ENCODE assay signal across 13 mouse cellular contexts in the genomic region with DNA sequence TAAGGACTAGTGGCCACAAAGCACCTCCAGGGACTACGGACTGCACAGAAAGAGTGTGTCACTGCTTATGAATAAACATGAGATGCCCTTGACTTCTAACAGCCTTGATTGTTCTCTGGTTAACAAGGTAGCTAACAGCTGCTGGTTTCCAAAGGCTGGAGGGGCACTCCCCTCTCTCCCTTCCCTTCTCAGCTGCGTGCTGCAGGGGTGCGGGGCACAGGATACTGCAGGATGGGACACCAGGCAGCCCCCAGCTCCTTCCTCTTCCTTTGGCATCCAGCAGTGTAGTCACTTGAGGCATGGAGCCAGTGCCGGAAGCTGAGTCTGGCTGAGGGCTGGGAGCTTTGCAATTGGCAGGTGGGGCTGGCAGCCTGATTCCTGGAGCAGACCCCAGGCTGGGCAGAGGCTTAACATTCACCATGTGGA.
DNase-seq lines count a peak whose midpoint lies in the region; ATAC-seq lines count a peak whose summit lies in the region.
"Had no signal": no experiment of that assay in that cellular context is flagged by ENCODE, and none has a peak within 500 bp of the region (broad histone marks: within the 10 kb centered on the region; RNA-seq: fewer than 3 reads in every experiment).

No protein-coding gene starts in this region.

- no peak overlapping the region for H3K4me2 ChIP-seq in hindbrain, embryonic 11.5 days (replicated peaks; ENCODE audit: low read depth, low read length)
- H3K4me2 ChIP-seq in midbrain, embryonic 16.5 days (ENCODE audit: low read length), result no peak overlapping the region
- H3K4me2 ChIP-seq: embryonic facial prominence, embryonic 12.5 days had no signal

- H3K9me3 ChIP-seq in hindbrain, embryonic 11.5 days (ENCODE audit: control insufficient read depth, low read length), result no peaks in the 10 kb centered on the region
- no peaks in the 10 kb centered on the region for H3K9me3 ChIP-seq in midbrain, embryonic 16.5 days (replicated peaks; ENCODE audit: control insufficient read depth, low read length, poor library complexity, severe bottlenecking)
- H3K9me3 ChIP-seq: embryonic facial prominence, embryonic 12.5 days had no signal

- H3K36me3 ChIP-seq in hindbrain, embryonic 11.5 days (ENCODE audit: control insufficient read depth, insufficient read depth, low read length), result no peaks in the 10 kb centered on the region
- H3K36me3 ChIP-seq in midbrain, embryonic 16.5 days (ENCODE audit: control insufficient read depth, insufficient read depth, low read length), result no peaks in the 10 kb centered on the region
- H3K36me3 ChIP-seq: embryonic facial prominence, embryonic 12.5 days had no signal

- H3K4me3 ChIP-seq in hindbrain, embryonic 11.5 days (ENCODE audit: low read depth, low read length), result no peak overlapping the region
- no peak overlapping the region for H3K4me3 ChIP-seq in midbrain, embryonic 16.5 days (ENCODE audit: low read depth, low read length)
- H3K4me3 ChIP-seq: embryonic facial prominence, embryonic 12.5 days; myocyte had no signal

- 0 out of 2 replicates have a peak overlapping the region, but pooled peaks have one; percentile 36 for H3K27ac ChIP-seq in hindbrain, embryonic 11.5 days (ENCODE audit: low read depth, low read length)
- no peak overlapping the region for H3K27ac ChIP-seq in midbrain, embryonic 16.5 days (ENCODE audit: low read length)
- H3K27ac ChIP-seq: embryonic facial prominence, embryonic 12.5 days had no signal

- peak; percentile 83 for ATAC-seq in hindbrain, embryonic 11.5 days (ENCODE audit: low FRiP score)
- ATAC-seq in midbrain, embryonic 16.5 days, result peak; percentile 72

- intact Hi-C loops in left cerebral cortex, postnatal 4 days (cut with DNase I), result no loop called here
- intact Hi-C loops in left cerebral cortex, postnatal 25 days (cut with DNase I), result no loop called here

- no peaks in the 10 kb centered on the region; the same call in 1 of the 2 replicates for H3K4me1 ChIP-seq in hindbrain, embryonic 11.5 days (replicated peaks; ENCODE audit: control insufficient read depth, insufficient read depth, low read length)
- peaks cover 13% of the 10 kb centered on the region; the same call in 1 of the 2 replicates for H3K4me1 ChIP-seq in midbrain, embryonic 16.5 days (ENCODE audit: control insufficient read depth, insufficient read depth, low read length)
- H3K4me1 ChIP-seq: embryonic facial prominence, embryonic 12.5 days had no signal

- no peaks in the 10 kb centered on the region for H3K27me3 ChIP-seq in hindbrain, embryonic 11.5 days (ENCODE audit: control insufficient read depth, insufficient read depth, low read length)
- no peaks in the 10 kb centered on the region for H3K27me3 ChIP-seq in midbrain, embryonic 16.5 days (ENCODE audit: control insufficient read depth, insufficient read depth, low read depth, low read length)
- H3K27me3 ChIP-seq: embryonic facial prominence, embryonic 12.5 days had no signal

- DNase-seq in adrenal gland, postnatal 14 days, result peak; percentile 7
- no peak for DNase-seq in adrenal gland, adult 8-10 months
- DNase-seq in left cerebral cortex, postnatal 4 days, result peak; percentile 87
- DNase-seq in left cerebral cortex, postnatal 25 days (ENCODE audit: low spot score in 2 of 2), result no peak
- DNase-seq in hindbrain, embryonic 11.5 days (ENCODE audit: low spot score), result peak; percentile 41
- DNase-seq in ovary, postnatal 14 days (ENCODE audit: low spot score), result no peak
- no peak for DNase-seq in gastrocnemius, adult 18-20 months (ENCODE audit: low spot score)
- DNase-seq: kidney, adult 11 months; lung, adult 2 months; thymus, postnatal 36 days had no signal

- no peak overlapping the region for H3K9ac ChIP-seq in hindbrain, embryonic 11.5 days (ENCODE audit: low read depth, low read length)
- no peak overlapping the region for H3K9ac ChIP-seq in midbrain, embryonic 16.5 days (ENCODE audit: low read depth, low read length)
- H3K9ac ChIP-seq: embryonic facial prominence, embryonic 12.5 days had no signal

- WGBS in hindbrain, embryonic 11.5 days, result 25% methylated on average over 4 of the region's 4 CpGs
- WGBS in midbrain, embryonic 16.5 days, result 15% methylated on average over 4 of the region's 4 CpGs

Comparison
In these comparisons a context has a peak if more than half of its experiments do, and no peak if none do; other contexts are left out.
1. DNase-seq: peak in adrenal gland, postnatal 14 days (single experiment), left cerebral cortex, postnatal 4 days (single experiment) and hindbrain, embryonic 11.5 days (single experiment); none in adrenal gland, adult 8-10 months (single experiment), left cerebral cortex, postnatal 25 days (0 of 2), ovary, postnatal 14 days (single experiment) and gastrocnemius, adult 18-20 months (single experiment).